Mouse (Mus musculus): ENCODE data around the gene Ugt1a7c.

Gene Ugt1a7c

DNA sequence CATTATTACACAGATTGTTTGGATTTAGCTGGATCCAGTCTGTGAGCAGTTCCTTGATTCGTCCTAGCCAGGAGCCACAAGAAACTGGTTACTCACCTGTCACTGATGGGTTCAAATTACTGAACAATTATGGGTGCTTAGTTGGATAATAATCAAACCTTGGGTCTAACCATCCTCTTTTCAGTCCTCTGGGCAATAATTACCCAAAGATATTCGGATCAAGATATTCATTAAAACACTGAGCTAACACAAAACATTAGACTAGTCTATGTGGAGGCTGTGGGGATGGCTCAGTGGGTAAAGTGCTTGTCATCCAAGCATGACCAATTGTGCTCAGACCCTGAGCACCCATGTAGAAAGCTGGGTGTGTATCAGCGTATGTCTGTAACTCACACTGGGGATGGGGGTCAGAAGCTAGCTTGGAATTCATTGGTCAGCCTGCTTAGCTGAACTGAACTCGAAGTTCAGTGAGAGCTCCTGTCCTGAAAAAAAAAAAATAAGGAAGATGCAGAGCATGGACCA, 141.1 kb downstream of the Ugt1a7c start:
- DNase-seq (ENCODE audit: low read depth in 1 of 2, low spot score in 2 of 2), result no peak

DNA sequence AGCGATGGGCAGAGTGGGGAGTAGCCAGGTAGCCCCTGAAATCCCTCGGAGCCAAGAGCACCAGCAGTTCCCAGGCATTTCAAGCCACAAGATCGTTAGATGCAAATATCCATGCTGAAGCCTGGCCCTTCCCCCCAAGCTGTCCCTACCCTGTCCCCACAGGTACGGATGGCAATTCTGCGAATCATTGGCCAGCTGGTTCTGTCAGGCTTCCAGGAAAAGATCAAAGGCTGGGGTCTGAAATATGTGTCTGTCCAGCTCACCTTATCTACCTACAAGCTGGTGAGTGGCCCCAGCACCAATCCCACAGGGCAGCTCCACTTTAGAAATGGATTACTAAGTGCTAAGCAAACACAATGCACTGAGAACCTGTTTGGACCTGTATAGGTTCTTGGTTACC, 142.4 kb downstream of the Ugt1a7c start:
- no peak for DNase-seq (ENCODE audit: low read depth in 1 of 2, low spot score in 2 of 2)

DNA sequence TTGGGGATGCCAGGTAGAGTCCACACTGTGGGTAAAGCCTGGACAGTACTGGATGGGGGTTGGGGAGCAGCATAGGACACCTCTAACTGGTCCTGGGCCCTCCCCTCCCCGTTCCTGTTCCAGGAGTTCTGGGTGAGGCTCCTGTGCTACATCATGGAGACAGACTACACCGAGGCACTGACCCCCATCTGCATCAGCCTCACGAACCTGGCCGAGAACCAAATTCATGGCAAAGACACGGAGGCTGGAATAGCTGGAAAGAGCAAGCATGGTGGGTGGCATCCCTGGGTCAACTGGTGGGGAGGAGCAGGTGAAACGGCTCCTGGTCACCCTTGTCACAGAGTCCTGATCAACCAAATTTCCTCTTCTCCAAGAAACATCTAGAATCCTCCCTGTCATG, 143.9 kb downstream of the Ugt1a7c start:
- DNase-seq (ENCODE audit: low read depth in 1 of 2, low spot score in 2 of 2), result no peak

- no peak for DNase-seq (ENCODE audit: low read depth in 1 of 2, low spot score in 2 of 2)
These were observed 145.2 kb downstream of the Ugt1a7c start for GRCm38 (mm10) chr1:88240072-88240471.

- DNase-seq (ENCODE audit: low read depth in 1 of 2, low spot score in 2 of 2), result no peak
These were observed 145.7 kb downstream of the Ugt1a7c start for GRCm38 (mm10) chr1:88240579-88240978.

GRCm38 (mm10) chr1:88243861-88244260, 149.0 kb downstream of the Ugt1a7c start:
- no peak for DNase-seq (ENCODE audit: low read depth in 1 of 2, low spot score in 2 of 2)

- no peak for DNase-seq (ENCODE audit: low read depth in 1 of 2, low spot score in 2 of 2)
These were observed 151.0 kb downstream of the Ugt1a7c start for GRCm38 (mm10) chr1:88245881-88246280.

DNA sequence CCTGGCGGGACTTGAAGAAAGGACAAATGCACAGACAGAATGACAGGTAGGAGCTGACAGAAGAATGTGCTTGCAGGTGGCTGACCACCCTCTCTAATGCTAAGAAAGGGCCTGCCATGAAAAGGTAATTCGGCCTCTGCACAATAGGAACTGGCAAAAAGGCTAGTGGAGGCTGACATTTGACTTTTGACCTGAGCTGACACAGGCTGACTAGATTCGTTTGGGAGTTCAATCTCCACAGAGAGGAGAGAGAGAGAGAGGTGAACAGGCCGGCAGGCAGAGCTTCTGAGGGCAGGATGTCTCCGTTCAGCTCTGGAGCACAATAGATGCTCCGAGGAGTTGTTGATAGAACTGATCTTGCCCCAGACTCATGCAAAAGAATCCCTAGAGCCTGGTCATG, 151.5 kb downstream of the Ugt1a7c start:
- DNase-seq (ENCODE audit: low read depth in 1 of 2, low spot score in 2 of 2), result no peak

- no peak for DNase-seq (ENCODE audit: low read depth in 1 of 2, low spot score in 2 of 2)
These were observed 152.8 kb downstream of the Ugt1a7c start for GRCm38 (mm10) chr1:88247660-88248059.

GRCm38 (mm10) chr1:88248658-88249057, 153.8 kb downstream of the Ugt1a7c start:
- DNase-seq (ENCODE audit: low read depth in 1 of 2, low spot score in 2 of 2), result no peak

DNA sequence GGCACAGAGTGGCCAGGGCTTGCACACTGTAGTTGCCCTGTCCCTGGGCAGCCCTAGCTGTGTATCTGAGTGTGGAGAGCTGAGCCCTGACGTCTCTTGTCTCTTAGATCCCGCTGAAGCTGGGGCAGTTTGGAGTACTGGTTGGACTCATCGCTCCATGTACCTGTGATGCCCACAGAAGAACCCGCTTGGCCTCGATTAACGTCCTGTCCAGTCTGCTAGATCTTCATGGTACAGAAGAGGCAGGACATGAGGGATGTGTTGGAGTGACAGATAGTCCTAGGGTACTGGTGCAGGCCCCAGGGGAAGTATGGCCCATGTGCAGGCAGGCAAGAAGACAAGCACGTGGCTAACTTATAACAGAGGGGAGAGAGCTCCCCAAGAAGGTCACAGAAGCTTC, 154.7 kb downstream of the Ugt1a7c start:
- DNase-seq (ENCODE audit: low read depth in 1 of 2, low spot score in 2 of 2), result no peak

GRCm38 (mm10) chr1:88250023-88250422, 155.2 kb downstream of the Ugt1a7c start:
- DNase-seq (ENCODE audit: low read depth in 1 of 2, low spot score in 2 of 2), result no peak

DNA sequence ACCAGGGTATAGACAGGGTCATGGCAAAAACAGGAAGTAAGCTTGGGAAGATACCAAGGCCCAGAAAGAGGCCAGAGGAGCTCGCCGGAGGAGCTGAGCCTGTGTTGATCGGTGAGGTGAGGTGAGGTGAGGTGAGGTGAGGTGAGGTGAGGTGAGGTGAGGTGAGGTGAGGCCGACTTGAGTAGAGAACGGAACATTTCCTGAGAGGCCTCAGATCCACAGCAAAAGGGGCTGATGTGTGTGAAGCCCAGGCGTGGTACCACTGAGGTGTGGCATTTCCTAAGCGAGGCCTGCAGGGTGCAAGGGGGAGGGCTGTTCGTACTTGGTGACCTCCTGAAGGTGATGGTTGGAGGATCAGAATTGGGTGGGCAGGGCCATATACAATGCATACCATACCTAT, 158.2 kb downstream of the Ugt1a7c start:
- DNase-seq (ENCODE audit: low read depth in 1 of 2, low spot score in 2 of 2), result no peak

DNA sequence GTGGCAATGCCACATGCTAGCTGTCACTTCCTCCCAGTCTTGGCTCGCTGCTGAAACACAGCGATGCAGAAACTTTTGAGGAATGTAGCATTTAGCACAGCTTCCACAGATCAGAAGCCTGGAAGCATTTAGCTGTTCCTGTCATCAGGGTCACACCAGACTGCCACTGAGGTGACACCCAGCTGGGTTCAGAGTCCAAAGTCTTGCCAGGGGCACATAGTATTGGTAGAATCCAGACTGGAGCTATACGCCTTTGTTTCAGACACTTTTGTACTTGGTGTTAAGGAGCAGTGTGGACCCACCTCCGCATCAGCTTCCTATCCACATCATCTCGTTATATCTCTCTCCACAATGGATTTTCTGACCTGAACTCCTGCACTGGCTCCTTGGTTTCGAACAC, 158.7 kb downstream of the Ugt1a7c start:
- no peak for DNase-seq (ENCODE audit: low read depth in 1 of 2, low spot score in 2 of 2)

DNA sequence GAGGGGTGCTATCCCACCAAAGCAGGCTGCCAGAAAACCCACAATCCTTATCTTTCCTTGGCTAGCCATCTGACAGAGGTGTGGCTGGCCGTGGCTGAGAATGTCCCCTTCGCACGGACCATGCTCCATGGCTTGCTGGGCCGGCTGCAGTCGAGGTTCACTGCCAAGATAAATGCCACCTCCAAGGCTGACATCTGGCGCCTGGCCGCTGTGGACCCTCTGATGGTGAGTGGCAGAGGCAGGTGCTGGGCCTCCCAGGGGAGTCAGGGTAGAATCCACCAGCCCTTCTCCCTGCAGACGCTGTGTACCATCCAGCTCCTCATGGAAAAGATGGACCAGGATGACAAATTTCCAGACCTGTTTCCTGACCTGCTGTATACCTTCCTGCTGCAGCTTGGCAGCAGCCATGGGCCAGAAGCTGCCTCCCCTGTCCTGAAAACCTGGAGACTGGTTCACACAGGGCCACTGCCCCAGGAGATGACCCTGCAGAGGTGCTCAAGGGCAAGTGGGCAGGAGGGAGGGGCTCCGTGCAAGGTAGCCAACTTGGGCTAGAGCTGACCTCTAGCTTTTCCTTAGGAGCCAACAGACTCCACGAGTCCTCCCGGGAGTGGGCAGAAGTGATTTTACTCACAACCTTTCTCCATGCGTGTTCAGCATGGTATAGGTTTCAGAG, 160.1 kb downstream of the Ugt1a7c start:
- no peak for DNase-seq (ENCODE audit: low read depth in 1 of 2, low spot score in 2 of 2)

- DNase-seq (ENCODE audit: low read depth in 1 of 2, low spot score in 2 of 2), result no peak
These were observed 160.6 kb downstream of the Ugt1a7c start for GRCm38 (mm10) chr1:88255466-88255857.

DNA sequence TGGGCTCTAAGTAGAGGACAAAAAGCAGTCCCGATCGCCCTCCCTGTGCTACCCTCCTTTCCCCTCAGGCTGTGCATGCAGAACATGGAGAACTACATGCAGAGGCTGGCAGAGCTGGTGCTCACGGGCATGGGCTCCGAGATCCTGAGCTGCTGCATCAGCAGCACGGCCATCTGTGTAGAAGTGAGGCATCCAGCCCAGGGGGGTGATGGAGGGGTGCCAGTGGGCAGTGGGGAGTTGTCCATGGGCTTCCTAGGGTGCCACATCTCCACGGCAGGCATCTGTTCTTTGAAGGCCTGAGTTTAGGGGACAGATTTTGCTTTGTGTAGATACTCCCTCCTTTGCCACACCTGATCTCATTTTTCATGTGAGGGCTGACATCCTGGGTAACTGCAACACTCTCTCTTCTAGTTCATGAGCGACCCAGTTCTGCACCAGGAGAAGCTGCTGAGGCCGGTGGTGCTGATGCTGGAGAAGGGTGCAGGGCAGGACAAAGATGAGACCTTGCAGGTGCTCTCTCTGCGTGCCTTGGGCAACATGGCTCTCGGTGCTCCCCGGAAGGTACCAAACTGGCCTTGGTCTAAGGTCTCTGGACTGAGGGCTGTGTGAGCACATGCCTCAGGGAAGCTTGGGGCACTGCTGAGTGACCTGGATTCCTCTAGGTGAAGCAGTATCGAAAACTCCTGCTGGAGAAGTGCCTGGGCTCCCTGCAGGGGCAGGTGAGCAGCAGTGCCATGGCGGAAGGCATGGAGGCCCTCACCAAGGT, 161.3 kb downstream of the Ugt1a7c start:
- DNase-seq (ENCODE audit: low read depth in 1 of 2, low spot score in 2 of 2), result no peak

DNA sequence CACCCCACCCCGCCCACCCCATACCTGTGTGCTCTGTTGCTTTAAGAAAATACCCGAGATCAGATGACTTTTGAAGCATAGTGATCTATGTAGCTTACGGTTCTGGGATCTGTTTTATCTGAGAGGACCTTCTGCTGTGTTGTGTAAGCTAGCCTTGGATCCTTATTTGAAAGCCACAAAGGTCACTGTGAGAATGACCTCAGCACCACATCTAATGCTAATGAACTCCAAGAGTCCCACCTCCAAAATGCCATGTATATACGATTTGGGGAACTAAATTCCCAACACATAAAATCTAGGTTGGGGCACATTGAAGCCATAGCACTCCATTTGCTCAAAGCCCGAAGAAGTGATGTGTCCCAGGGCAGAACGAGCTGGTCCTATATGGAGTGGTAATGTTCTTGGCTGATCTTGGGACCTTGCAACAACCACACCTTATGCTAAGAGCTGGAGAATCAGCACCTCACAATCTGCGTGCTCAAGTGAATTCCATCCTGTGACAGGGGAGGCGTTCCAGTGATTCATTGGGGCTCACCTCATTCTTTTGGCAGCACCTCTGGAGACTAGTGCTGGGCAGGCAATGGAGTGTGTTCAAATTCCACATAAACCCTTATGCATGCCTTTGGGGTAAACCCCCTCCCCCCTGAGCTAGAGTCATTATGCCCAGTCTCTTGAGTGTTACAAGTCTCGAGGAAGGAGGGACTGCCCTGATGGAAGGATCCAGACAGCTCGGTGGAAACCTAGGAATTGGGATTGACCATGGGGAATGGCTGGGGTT, 162.2 kb downstream of the Ugt1a7c start:
- no peak for DNase-seq (ENCODE audit: low read depth in 1 of 2, low spot score in 2 of 2)

GRCm38 (mm10) chr1:88257681-88258080, 162.8 kb downstream of the Ugt1a7c start:
- DNase-seq (ENCODE audit: low read depth in 1 of 2, low spot score in 2 of 2), result no peak

GRCm38 (mm10) chr1:88258361-88258760, 163.5 kb downstream of the Ugt1a7c start:
- DNase-seq (ENCODE audit: low read depth in 1 of 2, low spot score in 2 of 2), result no peak

- no peak for DNase-seq (ENCODE audit: low read depth in 1 of 2, low spot score in 2 of 2)
These were observed 164.2 kb downstream of the Ugt1a7c start for GRCm38 (mm10) chr1:88258881-88259642.

Data from monocyte, adult 2 months (primary cell).